Mouse (Mus musculus) cerebellum, postnatal 36 days (tissue): Measurements from ENCODE around the gene Ndufaf2.

ENCODE experiments used
- DNase-seq, 2 experiments: peaks; one replicate each; pipeline ENCODE4 v3.0.0; 2021 to 2022; ENCODE audit warnings: mixed read lengths in 2 of 2

Ndufaf2 gene

DNA sequence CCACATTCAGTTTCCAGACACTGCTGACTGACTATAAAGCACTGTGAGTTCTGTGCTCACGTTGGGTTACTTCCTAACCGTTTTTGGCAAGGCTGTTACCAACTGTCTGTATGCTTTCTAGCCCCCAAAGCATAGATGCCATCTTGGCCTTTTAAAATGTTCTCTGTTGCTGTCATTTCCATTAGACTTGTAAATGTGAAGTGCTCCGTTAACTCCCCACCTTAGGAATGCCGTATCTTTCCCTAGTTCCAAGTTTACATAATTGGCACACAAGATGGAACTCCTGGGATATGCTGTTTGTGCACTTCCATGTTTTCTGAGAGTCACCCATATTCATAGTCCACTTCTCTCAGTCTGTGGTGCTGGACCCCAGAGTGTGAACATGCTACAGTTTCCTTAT, 80.5 kb downstream of the Ndufaf2 start:
- DNase-seq = no peak

DNA sequence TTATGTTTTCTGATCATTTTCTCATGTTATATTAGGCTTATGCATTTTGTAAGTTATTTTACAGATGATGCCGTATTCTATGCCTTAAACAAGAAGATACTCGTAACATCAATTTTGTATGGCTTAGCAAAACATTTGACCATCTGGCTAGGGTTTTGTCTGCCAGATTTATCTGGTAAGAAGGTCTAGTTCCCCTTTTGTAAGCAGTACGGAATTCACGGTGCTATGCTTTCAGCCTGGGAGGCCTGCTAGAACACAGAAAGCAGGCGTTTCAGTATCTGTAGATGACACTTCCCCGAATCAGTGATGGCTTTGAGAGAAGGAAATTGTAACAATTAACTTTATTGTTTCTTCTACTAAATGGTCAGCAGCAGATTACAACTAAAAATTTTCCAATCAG, 80.9 kb downstream of the Ndufaf2 start:
- no peak for DNase-seq

DNA sequence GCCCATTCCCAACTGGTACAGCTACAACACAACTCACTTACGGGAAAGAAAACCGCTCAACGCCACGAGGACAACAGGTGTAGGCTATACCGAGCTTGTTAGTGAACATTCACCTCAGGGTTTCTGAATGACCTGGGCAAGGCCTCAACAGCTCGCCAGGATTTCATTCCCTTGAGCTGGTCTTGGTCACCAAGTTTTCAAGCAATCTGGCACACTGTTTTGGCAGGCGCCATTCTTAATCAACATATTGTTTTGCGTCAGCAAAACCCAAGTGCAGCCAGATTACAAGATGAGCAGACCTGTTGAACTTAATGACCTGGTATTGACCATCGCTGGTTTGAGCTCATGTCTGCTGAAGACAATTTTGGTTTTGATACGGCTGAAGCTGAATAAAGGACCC, 88.3 kb downstream of the Ndufaf2 start:
- DNase-seq = no peak

DNA sequence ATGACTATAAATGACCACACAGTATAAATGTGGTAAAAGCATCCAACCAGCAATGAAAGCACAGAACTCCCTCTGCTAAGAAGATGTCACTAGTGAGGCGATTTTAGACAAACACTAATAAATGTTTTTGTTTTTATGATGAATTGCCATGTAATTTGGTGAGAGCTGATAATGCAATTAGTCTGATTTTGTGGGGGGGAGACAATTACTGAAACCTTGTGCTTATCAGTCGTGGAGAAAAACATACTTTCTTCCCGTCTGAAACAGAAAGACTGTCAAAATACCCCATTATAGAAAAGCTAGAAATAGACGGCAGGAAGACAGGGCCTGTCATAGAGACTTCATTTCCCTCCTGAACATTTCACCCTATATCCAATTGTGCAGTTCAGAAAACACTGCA, 89.3 kb downstream of the Ndufaf2 start:
- no peak for DNase-seq

DNA sequence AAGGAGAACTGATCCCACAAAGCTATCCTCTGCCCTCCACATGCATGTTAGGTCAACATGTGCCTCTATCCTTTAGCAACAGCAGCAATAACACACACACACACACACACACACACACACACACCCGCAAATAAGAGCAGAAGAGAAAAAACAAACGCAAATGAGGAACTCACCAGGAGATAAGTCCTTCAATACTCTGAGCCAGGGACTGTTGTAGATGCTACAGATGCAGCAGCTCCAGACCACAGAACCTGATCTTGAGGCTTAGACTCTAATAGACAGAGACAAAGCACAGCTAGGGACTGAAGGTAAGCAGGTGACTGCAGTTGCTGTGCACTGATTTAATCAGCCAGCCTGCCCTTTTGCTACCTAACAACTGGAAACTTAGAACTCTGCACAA, 92.4 kb downstream of the Ndufaf2 start:
- DNase-seq = no peak

DNA sequence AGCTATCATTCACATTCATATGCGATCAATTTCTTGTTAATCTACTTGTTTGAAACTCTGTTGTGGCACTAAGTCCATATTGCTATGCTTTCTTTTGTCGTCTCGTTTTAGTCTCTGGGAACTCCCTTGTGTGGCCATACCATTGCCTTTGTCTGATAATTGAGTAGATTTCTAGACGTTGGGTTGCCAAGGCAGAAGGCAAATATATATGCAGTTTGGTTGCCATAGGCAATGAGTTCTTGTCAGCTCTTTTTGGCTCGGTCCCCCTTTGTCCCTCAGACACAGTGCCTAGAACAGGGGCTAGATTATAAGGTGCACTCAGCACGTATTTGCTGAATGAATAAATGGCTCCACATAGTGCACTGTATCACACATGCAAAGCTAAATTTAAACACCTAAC, 94.1 kb downstream of the Ndufaf2 start:
- DNase-seq = no peak

DNA sequence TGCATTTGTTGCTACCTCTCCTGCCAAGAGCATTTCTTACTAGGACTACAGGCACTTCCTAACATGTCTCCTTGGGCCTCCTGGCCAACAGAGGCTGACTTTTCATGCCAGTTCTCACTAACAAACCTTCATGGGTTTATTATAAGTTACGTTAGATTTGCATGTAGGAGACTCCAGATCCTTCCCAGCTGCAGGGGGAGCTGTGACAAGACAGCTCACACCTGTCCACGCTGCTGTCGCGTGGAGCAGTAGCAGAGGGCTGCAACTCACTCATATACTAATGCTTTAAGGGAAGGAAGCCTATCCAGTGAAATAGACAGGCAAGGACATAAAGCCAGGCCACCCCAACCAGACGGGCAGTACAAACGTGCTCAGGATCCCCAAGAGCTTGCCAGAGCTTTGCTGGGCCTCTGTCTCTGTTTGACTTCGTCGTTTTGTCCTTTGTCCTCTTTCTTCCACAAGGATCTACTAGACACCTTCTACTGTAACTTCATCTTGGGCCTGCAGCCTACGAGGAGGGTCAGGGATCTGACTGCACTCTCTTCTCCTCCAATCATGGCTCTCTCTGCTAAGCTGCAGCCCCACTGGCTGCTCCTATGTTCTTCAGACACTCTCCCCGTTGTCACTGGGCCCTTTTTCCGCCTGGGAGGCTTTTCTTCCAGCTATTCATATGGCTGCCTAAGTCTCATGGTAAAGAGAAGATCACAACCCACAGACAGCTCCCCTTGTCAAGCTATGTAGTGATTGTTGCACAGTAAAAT, 94.9 kb downstream of the Ndufaf2 start:
- DNase-seq = no peak

DNA sequence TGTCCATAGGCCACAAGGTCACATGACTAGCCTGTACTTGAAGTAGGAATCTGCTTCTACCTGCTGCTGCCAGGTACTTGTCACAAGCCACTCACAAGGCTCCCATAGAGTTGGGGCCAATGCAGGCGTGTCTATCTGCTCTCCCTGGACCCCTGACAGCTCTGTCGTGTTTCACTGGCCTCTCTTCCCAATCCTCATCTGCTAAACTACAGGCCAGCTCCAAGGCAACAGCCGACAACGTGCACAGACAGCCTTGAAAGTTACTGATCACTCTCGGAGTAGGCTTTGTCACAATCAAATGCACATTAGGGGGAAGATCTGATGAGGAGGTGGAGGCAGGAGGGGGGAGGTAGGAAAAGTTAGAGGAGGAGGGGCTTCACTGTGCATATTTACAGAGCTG, 95.5 kb downstream of the Ndufaf2 start:
- DNase-seq = no peak

DNA sequence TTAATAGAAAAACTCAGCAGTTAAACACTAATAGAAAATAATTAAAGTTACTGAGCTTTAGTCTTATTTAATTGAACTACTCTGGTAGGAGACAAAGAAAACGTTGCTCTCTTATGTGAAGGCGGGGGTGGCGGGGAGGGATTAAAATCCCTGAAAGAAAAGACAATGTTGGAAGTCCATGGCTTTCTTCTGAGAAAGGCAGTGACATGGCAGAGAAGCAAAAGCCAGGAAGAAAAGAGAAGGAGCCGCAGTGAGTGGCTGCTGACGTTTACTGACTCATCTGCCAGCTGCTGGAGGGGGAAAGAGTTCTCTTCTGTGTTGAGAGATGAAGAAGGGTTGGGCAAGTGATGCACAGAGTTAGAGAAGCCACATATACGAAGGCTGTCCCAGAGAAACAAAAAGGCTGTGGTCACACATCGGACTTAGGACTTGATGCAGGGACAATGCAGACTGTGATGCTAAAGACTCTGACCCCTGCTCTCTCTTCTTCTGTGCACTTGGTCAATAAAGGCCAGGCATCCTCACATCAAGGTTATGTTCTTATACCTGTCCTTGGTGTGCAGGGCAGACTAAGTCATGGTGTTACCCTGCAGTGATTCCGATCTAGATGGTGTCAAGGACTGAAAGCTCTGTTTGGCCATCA, 97.4 kb downstream of the Ndufaf2 start:
- no peak for DNase-seq

DNA sequence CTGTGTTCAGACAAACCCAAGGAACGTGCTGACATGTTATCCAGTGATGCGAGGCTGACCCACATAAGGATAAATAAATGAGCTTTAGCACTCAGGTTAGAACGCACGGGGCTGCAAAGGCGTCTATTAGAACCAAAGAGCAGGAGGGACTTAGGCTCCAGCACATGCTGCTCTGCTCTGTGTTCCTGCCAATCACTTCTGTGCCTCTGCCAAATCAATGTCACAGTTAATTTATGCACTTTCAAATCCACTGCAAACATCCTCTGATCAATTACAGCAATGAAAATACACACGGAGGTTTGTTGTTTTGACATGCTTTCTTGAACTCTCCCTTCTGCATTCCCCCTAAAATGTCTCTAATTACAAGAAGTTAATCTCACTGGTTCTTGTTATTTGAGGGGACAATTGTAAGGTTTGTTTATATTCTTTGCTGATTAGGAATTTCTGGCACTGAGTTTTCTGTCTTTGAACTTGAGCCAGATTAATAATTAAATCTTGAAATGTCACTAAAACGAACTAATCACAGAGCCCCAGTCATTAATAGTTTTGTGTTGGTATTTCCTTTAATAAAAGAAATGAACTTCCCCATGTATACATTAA, 98.0 kb downstream of the Ndufaf2 start:
- DNase-seq = no peak

DNA sequence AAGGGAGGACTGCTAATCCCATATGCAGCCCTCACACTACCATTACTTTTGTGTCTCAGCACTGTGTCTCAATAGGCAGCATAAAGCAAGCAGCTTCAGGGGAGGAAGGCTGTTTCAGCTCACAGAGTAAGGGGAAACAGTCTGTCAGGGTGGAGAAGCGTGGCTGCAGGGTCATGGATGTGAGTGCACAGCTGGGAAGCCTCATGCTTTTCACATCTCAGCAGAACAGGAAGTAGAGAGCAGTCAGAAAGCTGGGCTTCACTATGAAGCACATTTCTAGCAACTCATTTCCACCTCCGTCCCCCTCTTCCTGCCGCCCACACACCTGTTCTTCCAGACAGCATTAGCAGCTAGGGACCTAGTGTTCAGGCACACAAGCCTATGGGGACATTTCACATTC, 101.5 kb downstream of the Ndufaf2 start:
- no peak for DNase-seq

DNA sequence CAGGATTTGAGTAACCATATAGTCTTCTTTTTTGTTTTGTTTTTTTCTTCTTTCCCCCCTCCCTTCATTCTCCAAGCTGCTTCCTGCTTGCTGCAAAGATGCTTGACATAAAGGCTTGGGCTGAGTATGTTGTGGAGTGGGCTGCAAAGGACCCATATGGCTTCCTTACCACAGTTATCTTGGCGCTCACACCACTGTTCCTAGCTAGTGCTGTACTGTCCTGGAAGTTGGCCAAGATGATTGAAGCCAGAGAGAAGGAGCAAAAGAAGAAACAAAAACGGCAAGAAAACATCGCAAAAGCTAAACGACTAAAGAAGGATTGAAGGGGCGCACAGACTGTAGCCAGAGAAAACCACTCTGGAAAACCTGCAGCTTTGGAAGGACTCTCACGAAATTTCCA, 111.1 kb downstream of the Ndufaf2 start:
- no peak for DNase-seq

DNA sequence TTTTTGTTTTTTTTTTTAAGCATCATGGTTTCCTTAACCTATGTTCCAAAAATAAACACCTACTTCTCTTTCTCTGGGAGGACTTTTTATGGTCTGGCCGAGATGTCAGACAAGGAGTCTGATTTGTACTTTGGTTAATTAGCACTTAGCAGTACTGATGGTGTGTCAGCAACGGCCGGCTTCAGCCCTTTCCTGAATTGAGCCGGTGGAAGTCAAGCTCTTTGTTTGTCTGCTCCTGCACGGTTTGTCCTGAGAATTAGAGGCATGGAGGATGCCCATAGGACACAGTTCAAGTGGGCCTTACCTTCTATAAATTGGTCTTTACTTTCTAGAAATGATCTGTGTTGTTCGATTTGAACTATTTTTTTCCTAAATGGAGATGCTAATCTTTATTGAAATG, 111.5 kb downstream of the Ndufaf2 start:
- no peak for DNase-seq

DNA sequence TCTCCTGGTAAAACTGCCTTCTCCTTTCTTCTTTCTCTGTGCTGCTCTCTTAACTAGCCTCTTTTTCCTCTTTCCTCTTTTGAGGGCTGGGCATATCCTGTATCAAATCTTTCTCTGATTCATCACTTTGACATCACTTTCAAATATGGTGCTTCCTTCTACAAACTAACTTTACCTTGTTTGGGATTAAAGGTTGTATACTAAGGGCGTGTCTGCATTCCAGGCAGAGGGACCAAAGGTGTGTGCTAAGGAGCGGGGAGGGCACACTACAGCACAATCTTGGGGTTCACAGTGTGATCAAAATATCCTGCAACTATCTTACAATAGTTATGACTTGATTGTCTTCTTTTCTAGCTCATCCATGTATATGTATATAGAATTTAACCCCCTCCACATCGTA, 112.4 kb downstream of the Ndufaf2 start:
- no peak for DNase-seq

DNA sequence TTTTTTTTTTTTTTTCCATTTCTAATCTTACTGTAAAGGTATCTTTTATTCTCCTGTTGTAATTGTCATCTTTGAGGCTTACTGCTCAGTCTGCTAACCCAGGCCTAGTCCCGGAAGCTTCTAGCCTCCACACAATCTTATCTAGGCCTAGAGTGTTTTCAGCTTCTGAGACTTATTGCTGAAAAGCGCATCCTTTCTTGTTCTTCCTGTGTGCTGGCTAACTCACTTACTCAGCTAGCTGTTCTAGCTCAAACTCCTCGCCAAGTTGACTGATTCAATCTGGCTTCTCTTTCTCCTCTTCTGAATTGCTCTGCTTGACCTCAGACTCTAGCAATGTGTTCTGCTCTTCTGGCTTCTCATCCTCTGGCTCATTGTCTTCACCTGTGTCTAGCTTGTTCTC, 112.8 kb downstream of the Ndufaf2 start:
- no peak for DNase-seq

DNA sequence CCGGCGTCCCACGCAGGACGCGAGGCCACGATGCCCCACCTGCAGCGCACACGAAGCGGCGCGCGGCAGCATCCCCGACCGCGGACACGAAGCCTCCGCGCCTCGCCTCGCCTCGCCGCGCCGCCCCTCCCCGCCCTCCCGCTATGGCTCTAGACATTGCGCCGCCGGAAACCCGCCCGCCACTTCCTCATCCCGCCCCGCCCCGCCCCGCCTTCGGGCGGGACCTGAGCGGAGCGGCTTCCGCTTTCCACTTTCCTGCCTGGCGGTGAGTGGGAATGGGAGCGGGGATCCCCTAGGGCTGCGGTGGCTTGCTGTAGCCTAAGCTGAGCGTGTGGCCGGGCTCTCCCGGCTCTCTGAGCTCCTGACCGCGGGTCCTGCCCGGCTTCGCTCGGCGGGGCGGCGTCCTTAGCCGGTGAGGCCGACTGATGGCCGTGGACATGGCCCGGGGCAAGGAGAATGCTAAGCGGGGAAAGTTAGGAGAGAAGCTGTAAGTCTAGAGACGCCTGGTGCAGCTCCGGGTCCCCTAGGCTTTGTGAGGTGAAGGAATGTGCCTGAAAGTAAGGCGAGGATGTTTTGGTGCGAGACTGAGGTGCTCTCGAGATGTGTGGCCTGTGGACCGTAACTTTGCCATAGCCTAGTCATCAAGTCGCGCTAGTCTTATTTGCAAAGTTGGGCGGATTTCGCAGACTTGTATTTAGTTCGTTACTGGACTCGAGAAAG, 114.0 kb downstream of the Ndufaf2 start, which contains the start of gene Smim15:
TSS of gene Smim15 (plus strand) at position 225 of the 720 bp plus-strand sequence.
- peak; percentile 82 to 88 for DNase-seq

DNA sequence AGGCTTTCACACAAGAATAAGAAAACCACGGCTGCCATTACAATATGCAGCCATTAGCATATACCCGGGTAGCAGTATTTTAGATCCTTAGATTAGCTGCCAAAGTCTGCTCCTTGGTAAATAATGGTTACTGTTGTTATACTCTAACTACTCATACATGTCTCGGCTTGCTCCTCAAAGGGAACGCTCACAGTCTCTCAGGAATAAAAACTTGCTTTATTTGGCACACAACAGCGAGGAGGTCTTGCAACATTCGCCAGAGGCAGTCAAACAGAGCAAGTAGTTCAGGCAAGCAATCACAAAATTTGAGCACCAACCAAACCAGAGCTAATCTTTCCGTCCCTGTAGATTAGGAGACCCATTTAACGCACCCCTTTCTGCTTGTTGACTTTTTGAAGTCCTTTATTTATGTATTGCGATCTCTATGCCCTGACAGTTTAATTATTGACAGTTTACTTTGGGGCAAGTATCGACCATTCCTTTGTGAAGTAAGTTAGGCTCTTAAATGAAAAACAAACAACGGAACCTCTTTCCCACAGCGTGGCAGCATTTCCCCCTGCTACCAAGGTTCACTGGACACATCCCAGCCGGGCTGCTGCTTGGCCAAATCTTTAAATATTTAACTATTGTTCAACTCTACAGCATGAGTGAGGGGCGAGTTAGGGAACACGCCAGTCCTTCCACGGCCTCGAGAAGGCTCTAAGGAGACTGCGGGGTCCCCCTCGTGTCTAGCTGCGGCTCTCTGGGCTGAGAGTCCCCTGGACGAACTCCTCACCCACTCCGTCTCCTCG, 114.8 kb downstream of the Ndufaf2 start:
- DNase-seq = peak in 1 of 2 experiments; percentile 14

DNA sequence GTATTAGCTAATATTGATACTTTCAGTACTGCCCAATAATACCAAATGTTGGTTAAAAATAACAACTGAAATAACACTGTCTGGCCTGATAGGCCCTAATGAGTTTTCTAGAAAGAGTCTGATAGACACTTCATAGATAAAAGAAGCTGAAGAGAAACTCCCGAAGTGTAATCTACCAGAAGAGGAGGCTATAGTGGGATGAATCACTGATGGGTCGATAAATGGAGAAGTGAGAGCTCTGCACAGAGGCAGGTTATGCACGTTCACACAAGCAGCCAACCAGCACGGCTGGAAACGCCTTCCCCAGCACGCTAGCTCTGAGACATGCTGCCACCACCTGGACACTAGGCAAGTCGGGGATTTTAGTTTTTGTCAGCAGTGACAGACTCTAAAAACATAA, 117.1 kb downstream of the Ndufaf2 start:
- peak; percentile 61 to 64 for DNase-seq

DNA sequence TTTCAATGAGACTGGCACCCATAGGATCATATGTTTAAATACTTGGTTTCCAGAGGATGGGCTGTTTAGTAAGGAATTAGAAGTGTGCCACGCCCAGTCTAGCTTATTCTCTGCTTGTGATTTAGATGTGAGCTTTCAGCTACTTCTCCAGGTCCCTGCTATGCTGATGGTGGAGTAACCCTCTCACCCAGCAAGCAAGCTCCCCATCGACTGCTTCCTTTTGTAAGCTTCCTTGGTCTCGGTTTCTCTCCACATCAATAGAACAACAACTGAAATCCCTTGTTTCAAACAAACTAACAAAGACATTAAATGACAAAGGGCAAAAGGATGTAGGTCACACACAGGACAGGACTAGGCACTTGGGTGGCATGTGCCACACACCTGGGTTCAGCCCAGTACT, 118.0 kb downstream of the Ndufaf2 start:
- no peak for DNase-seq

DNA sequence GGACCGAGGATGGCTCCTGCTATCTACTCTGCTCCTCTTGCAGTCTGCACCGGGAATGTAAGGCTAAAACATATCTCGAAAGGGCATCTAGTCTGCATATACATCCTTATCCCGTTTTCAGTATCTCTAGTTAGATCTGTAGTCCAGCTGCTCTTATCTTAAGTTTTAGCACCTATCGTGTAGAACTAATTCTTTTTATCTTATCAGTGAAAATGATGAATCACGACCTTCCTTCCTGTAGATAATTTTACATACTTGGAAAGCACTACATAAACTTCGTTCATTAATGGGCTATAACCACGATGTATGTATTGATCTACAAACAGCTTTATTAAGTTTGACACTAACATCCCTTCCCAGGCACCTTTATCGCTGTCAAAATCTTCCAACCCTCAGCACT, 118.5 kb downstream of the Ndufaf2 start:
- DNase-seq = no peak

DNA sequence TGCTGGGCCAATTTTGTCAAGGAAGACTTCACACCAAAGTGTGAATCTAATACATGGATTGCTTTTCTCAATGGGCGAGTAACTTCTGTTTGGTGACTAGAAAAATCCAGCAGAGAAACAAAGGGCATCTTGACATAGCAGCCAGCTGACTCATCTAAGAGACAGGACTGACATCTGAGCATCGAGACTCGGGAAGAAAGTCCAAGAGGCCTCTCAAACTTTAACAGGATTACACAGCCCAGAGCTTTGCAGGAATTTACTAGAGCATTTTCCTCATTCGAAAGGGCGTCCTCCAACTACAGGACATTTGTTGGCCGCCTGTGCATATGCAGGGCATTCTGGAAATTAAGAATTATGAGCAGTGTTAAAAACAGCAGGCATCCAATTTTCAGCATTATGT, 119.0 kb downstream of the Ndufaf2 start:
- no peak for DNase-seq

DNA sequence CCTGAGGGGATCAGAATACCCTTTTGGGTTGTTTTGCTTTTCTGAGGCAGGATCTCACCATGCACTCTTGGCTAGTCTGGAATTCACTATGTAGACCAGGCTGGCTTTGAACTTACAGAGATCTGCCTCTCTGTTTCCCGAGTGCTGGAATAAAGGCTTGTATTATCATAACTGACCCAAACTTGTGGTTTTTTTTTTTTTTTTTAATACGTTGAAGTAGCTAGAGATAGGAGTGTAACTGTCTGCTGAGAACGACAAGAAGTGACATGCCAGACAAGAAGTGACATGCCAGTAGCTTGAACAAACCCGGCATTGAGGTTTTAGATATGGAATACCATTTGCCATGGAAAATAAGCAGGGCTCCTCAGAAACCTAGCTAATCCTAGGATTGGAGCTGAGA, 125.6 kb downstream of the Ndufaf2 start:
- DNase-seq = no peak

DNA sequence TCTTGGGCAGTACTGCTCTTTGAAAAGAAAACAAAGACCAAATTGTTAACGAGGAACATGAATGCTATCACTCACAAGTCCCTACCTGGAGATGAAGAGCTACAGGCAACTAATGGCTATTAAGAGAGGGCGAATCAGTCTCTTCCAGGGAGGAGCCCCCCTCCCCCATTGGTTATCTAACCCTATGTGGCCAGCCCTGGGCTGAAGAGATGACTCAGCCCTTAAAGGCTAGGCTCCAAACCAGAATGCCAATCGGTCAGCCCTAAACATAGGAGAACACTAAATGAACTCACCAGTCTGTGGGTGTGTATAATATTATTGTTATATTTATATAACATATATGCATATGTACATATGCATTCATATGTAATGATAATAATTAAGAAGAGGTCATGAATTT, 132.6 kb downstream of the Ndufaf2 start:
- no peak for DNase-seq
